Mouse (Mus musculus) kidney, adult 2 months (tissue): ENCODE measurements at regions not wholly inside any gene's neighbourhood (a gene's known extent, or its start where the extent isn't known, plus 50 kb on each side); places are given as distances from the start of the nearest gene placed in this dataset.

ENCODE experiments used
- DNase-seq: peaks from one replicate; pipeline ENCODE4 v3.0.0; 2021
- H3K27ac ChIP-seq: fragments of 200-500 bp; 2 replicates; pipeline ENCODE4 v1.5.1; 2012; ENCODE audit warnings: low read depth, low read length, control low read depth, inconsistent platforms; ENCODE audit not compliant: insufficient read depth
- H3K27me3 ChIP-seq: fragments of 200-500 bp; replicated peaks from 2 replicates; pipeline ENCODE4 v1.6.1; 2012; ENCODE audit warnings: mild to moderate bottlenecking, moderate library complexity, low read length, inconsistent platforms; ENCODE audit not compliant: control insufficient read depth, insufficient read depth
- H3K36me3 ChIP-seq: fragments of 200-500 bp; 2 replicates; pipeline ENCODE4 v1.6.1; 2012; ENCODE audit warnings: mild to moderate bottlenecking, moderate library complexity, low read length, inconsistent platforms; ENCODE audit not compliant: control insufficient read depth, insufficient read depth
- H3K4me1 ChIP-seq: fragments of 200-500 bp; 2 replicates; pipeline ENCODE4 v1.6.1; 2011; ENCODE audit warnings: low read length; ENCODE audit not compliant: control insufficient read depth, insufficient read depth
- H3K4me3 ChIP-seq: fragments of 200-500 bp; 2 replicates; pipeline ENCODE4 v1.5.1; 2011; ENCODE audit warnings: mild to moderate bottlenecking, low read depth, low read length, control low read depth; ENCODE audit not compliant: insufficient read depth
- CTCF ChIP-seq: fragments of 200-500 bp; conservative IDR thresholded peaks from 2 replicates; pipeline ENCODE4 v1.5.1; 2011; ENCODE audit warnings: low read depth, mild to moderate bottlenecking, control low read depth, low read length, moderate library complexity, mixed read lengths; ENCODE audit not compliant: insufficient read depth, insufficient read length
- POLR2A ChIP-seq: fragments of 200-500 bp; IDR thresholded peaks from one replicate; pipeline ENCODE4 v1.6.1; 2011; ENCODE audit warnings: low read depth, low read length, control low read depth
- WGBS: fragments of 180-500 bp; shearing (Covaris S2); methylation state at CpG from one replicate; pipeline ENCODE4 v1.1.7; 2018; 5-methylcytosine and 5-hydroxymethylcytosine counted together

GRCm38 (mm10) chr10:46194143-46194542 is 616.5 kb downstream of the Hace1 start:
- H3K36me3 ChIP-seq = no peaks in the 10 kb centered on the region
- no peak for DNase-seq
- H3K4me1 ChIP-seq = no peaks in the 10 kb centered on the region
- no peak overlapping the region for H3K4me3 ChIP-seq
- H3K27me3 ChIP-seq = no peaks in the 10 kb centered on the region; the same call in 1 of the 2 replicates
- no peak for TF ChIP-seq CTCF
- no peak overlapping the region for H3K27ac ChIP-seq

GRCm38 (mm10) chr10:46226837-46227402 is 649.3 kb downstream of the Hace1 start:
- no peak for TF ChIP-seq POLR2A
- no peak for TF ChIP-seq CTCF
- no peak overlapping the region for H3K4me3 ChIP-seq
- H3K27ac ChIP-seq = no peak overlapping the region
- WGBS = 64% methylated on average over 7 of the region's 7 CpGs
- H3K27me3 ChIP-seq = no peaks in the 10 kb centered on the region
- no peaks in the 10 kb centered on the region for H3K36me3 ChIP-seq
- H3K4me1 ChIP-seq = no peaks in the 10 kb centered on the region
- DNase-seq = no peak

GRCm38 (mm10) chr10:46229608-46230007 is 652.0 kb downstream of the Hace1 start:
- Histone ChIP-seq H3K27ac (no peak overlapping the region), H3K36me3 (no peaks in the 10 kb centered on the region), H3K27me3 (no peaks in the 10 kb centered on the region), H3K4me1 (no peaks in the 10 kb centered on the region), H3K4me3 (no peak overlapping the region)
- WGBS = 48% methylated on average over 4 of the region's 4 CpGs
- TF ChIP-seq POLR2A = no peak
- TF ChIP-seq CTCF = no peak
- no peak for DNase-seq

- H3K27me3 ChIP-seq = no peaks in the 10 kb centered on the region
- 51% methylated on average over 2 of the region's 2 CpGs for whole genome bisulfite sequencing
Observed at GRCm38 (mm10) chr10:46235581-46235980, 658.0 kb downstream of the Hace1 start.

GRCm38 (mm10) chr10:46255575-46255974 is 677.9 kb downstream of the Hace1 start:
- H3K4me3 ChIP-seq = no peak overlapping the region
- no peak for TF ChIP-seq POLR2A
- TF ChIP-seq CTCF = no peak
- no peaks in the 10 kb centered on the region for H3K4me1 ChIP-seq
- 95% methylated on average over 1 of the region's 1 CpGs for WGBS
- no peaks in the 10 kb centered on the region for H3K36me3 ChIP-seq
- no peak overlapping the region for H3K27ac ChIP-seq
- H3K27me3 ChIP-seq = no peaks in the 10 kb centered on the region
- no peak for DNase-seq

More at GRCm38 (mm10) chr10:46235581-46235980, 658.0 kb downstream of the Hace1 start:
- no peak for DNase-seq
- no peaks in the 10 kb centered on the region for H3K36me3 ChIP-seq
- H3K4me1 ChIP-seq = no peaks in the 10 kb centered on the region
- no peak overlapping the region for H3K27ac ChIP-seq
- TF ChIP-seq CTCF = no peak
- no peak for TF ChIP-seq POLR2A
- H3K4me3 ChIP-seq = no peak overlapping the region

- H3K4me3 ChIP-seq = no peak overlapping the region
- no peaks in the 10 kb centered on the region for H3K27me3 ChIP-seq
- H3K36me3 ChIP-seq = no peaks in the 10 kb centered on the region
- 97% methylated on average over 1 of the region's 1 CpGs for WGBS
- TF ChIP-seq POLR2A (no peak), CTCF (no peak)
- no peak overlapping the region for H3K27ac ChIP-seq
- no peaks in the 10 kb centered on the region for H3K4me1 ChIP-seq
- no peak for DNase-seq
Observed at GRCm38 (mm10) chr10:46269710-46270109, 692.1 kb downstream of the Hace1 start.

- TF ChIP-seq POLR2A = no peak
- no peak for TF ChIP-seq CTCF
- no peak for DNase-seq
- H3K4me3 ChIP-seq = no peak overlapping the region
- H3K36me3 ChIP-seq = no peaks in the 10 kb centered on the region
- WGBS = 79% methylated on average over 1 of the region's 1 CpGs
- no peaks in the 10 kb centered on the region for H3K4me1 ChIP-seq
- no peak overlapping the region for H3K27ac ChIP-seq
- H3K27me3 ChIP-seq = no peaks in the 10 kb centered on the region
Observed at GRCm38 (mm10) chr10:46273846-46274245, 696.2 kb downstream of the Hace1 start.
